ENCODE assay signal across 18 mouse cellular contexts in the genomic region with DNA sequence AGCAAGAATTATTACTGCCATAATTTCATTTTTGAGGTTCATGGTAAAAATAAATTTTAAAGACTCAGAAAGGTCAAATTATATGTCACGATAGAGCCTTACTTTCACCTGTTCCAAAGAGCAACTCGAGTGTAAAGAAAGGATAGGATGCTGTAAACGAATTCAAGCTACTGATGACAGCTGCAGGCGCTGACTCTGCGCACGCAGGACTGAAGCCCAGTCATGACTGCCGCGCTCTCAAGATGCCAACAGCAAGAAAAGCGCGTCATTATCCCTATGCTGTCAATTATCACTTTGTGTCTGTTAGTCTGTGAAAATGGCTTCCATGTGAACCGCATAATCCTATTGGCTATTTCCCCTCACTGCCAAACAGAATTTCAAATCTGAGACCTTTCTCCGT. TPM values are rescaled to one million over a fixed set of nuclear protein-coding genes. Genes with fewer than 3 reads are reported as not detected.
DNase-seq lines count a peak whose midpoint lies in the region; ATAC-seq and TF ChIP-seq lines count a peak whose summit lies in the region.
"Had no signal": no experiment of that assay in that cellular context is flagged by ENCODE, and none has a peak within 500 bp of the region (broad histone marks: within the 10 kb centered on the region; RNA-seq: fewer than 3 reads in every experiment).

No protein-coding gene starts in this region.

- H3K4me1 ChIP-seq in forebrain, embryonic 14.5 days (ENCODE audit: control insufficient read depth, insufficient read depth, low read length) = no peaks in the 10 kb centered on the region
- H3K4me1 ChIP-seq in forebrain, embryonic 15.5 days = no peaks in the 10 kb centered on the region
- peaks cover 4% of the 10 kb centered on the region; the same call in 1 of the 2 replicates for H3K4me1 ChIP-seq in kidney, adult 2 months (ENCODE audit: control insufficient read depth, insufficient read depth, low read length)
- H3K4me1 ChIP-seq in midbrain, embryonic 15.5 days = peaks cover 2% of the 10 kb centered on the region; the same call in 1 of the 2 replicates
- H3K4me1 ChIP-seq in midbrain, embryonic 13.5 days (replicated peaks) = no peaks in the 10 kb centered on the region
- H3K4me1 ChIP-seq in stomach, embryonic 15.5 days = no peaks in the 10 kb centered on the region; the same call in 1 of the 2 replicates

- 75% methylated on average over 12 of the region's 12 CpGs for WGBS in forebrain, embryonic 14.5 days
- WGBS in forebrain, embryonic 15.5 days = 75% methylated on average over 12 of the region's 12 CpGs
- 77% methylated on average over 12 of the region's 12 CpGs for WGBS in kidney, adult 2 months
- 70% methylated on average over 12 of the region's 12 CpGs for WGBS in midbrain, embryonic 15.5 days
- WGBS in midbrain, embryonic 13.5 days = 73% methylated on average over 12 of the region's 12 CpGs
- 62% methylated on average over 12 of the region's 12 CpGs for WGBS in stomach, embryonic 15.5 days

- no peak for TF ChIP-seq POLR2A in kidney, adult 2 months (IDR thresholded peaks at IDR 0.05; ENCODE audit: low read depth, low read length)

- no peak overlapping the region for H3K9ac ChIP-seq in forebrain, embryonic 14.5 days (ENCODE audit: low read length)
- no peak overlapping the region for H3K9ac ChIP-seq in forebrain, embryonic 15.5 days (replicated peaks)
- no peak overlapping the region for H3K9ac ChIP-seq in midbrain, embryonic 15.5 days
- no peak overlapping the region for H3K9ac ChIP-seq in midbrain, embryonic 13.5 days (replicated peaks)
- no peak overlapping the region for H3K9ac ChIP-seq in stomach, embryonic 15.5 days
- H3K9ac ChIP-seq: embryonic facial prominence, embryonic 12.5 days; forebrain, postnatal 0 days; limb, embryonic 15.5 days had no signal

- H3K36me3 ChIP-seq in forebrain, embryonic 14.5 days (ENCODE audit: control insufficient read depth, insufficient read depth, low read length) = no peaks in the 10 kb centered on the region
- no peaks in the 10 kb centered on the region for H3K36me3 ChIP-seq in forebrain, embryonic 15.5 days
- no peaks in the 10 kb centered on the region for H3K36me3 ChIP-seq in kidney, adult 2 months (ENCODE audit: control insufficient read depth, insufficient read depth, low read length)
- H3K36me3 ChIP-seq in midbrain, embryonic 15.5 days (replicated peaks) = no peaks in the 10 kb centered on the region
- H3K36me3 ChIP-seq in midbrain, embryonic 13.5 days = no peaks in the 10 kb centered on the region
- no peaks in the 10 kb centered on the region for H3K36me3 ChIP-seq in stomach, embryonic 15.5 days
- H3K36me3 ChIP-seq: embryonic facial prominence, embryonic 12.5 days; limb, embryonic 15.5 days had no signal

- peak; percentile 23 for DNase-seq in forebrain, embryonic 14.5 days (ENCODE audit: low spot score)
- no peak for DNase-seq in kidney, adult 2 months
- DNase-seq in kidney, postnatal 10 days = no peak
- no peak for DNase-seq in layer of hippocampus, adult 8-10 months (ENCODE audit: low spot score in 2 of 2)
- DNase-seq: adrenal gland, adult 2 months; cerebellum, postnatal 14 days; forebrain, postnatal 0 days; gastrocnemius, postnatal 25 days; thymus, postnatal 25 days had no signal

- no peak overlapping the region for H3K4me2 ChIP-seq in forebrain, embryonic 14.5 days (ENCODE audit: low read length)
- H3K4me2 ChIP-seq in forebrain, embryonic 15.5 days (replicated peaks) = no peak overlapping the region
- H3K4me2 ChIP-seq in midbrain, embryonic 15.5 days = no peak overlapping the region
- no peak overlapping the region for H3K4me2 ChIP-seq in midbrain, embryonic 13.5 days (replicated peaks)
- H3K4me2 ChIP-seq in stomach, embryonic 15.5 days = peak overlapping the region; percentile 42
- H3K4me2 ChIP-seq: embryonic facial prominence, embryonic 12.5 days; limb, embryonic 15.5 days had no signal

- no peaks in the 10 kb centered on the region for H3K27me3 ChIP-seq in forebrain, embryonic 14.5 days (replicated peaks; ENCODE audit: control insufficient read depth, insufficient read depth, low read length)
- no peaks in the 10 kb centered on the region for H3K27me3 ChIP-seq in forebrain, embryonic 15.5 days
- no peaks in the 10 kb centered on the region for H3K27me3 ChIP-seq in kidney, adult 2 months (replicated peaks; ENCODE audit: control insufficient read depth, insufficient read depth, low read length)
- no peaks in the 10 kb centered on the region for H3K27me3 ChIP-seq in midbrain, embryonic 15.5 days (replicated peaks)
- H3K27me3 ChIP-seq in midbrain, embryonic 13.5 days = 0 out of 2 replicates have a peak, but pooled peaks cover 3% of the 10 kb centered on the region
- H3K27me3 ChIP-seq in stomach, embryonic 15.5 days (replicated peaks) = no peaks in the 10 kb centered on the region
- H3K27me3 ChIP-seq: embryonic facial prominence, embryonic 12.5 days had no signal

- H3K27ac ChIP-seq in forebrain, embryonic 14.5 days (ENCODE audit: low read depth, low read length) = no peak overlapping the region
- no peak overlapping the region for H3K27ac ChIP-seq in forebrain, embryonic 15.5 days (replicated peaks)
- no peak overlapping the region for H3K27ac ChIP-seq in kidney, adult 2 months (ENCODE audit: insufficient read depth, low read depth, low read length)
- no peak overlapping the region for H3K27ac ChIP-seq in midbrain, embryonic 15.5 days
- no peak overlapping the region for H3K27ac ChIP-seq in midbrain, embryonic 13.5 days
- no peak overlapping the region for H3K27ac ChIP-seq in stomach, embryonic 15.5 days
- H3K27ac ChIP-seq: embryonic facial prominence, embryonic 12.5 days; limb, embryonic 15.5 days had no signal

- no peak overlapping the region for H3K4me3 ChIP-seq in forebrain, embryonic 14.5 days (ENCODE audit: low read depth, low read length)
- H3K4me3 ChIP-seq in forebrain, embryonic 15.5 days = no peak overlapping the region
- H3K4me3 ChIP-seq in kidney, adult 2 months (ENCODE audit: insufficient read depth, low read depth, low read length) = peak overlapping the region; percentile 44
- H3K4me3 ChIP-seq in midbrain, embryonic 15.5 days = no peak overlapping the region
- no peak overlapping the region for H3K4me3 ChIP-seq in midbrain, embryonic 13.5 days (replicated peaks)
- peak overlapping the region; percentile 17; the same call in 1 of the 2 replicates for H3K4me3 ChIP-seq in stomach, embryonic 15.5 days (replicated peaks)
- H3K4me3 ChIP-seq: embryonic facial prominence, embryonic 12.5 days; limb, embryonic 15.5 days had no signal

- no peaks in the 10 kb centered on the region for H3K9me3 ChIP-seq in forebrain, embryonic 14.5 days (replicated peaks; ENCODE audit: control insufficient read depth, low read length)
- H3K9me3 ChIP-seq in forebrain, embryonic 15.5 days = no peaks in the 10 kb centered on the region
- H3K9me3 ChIP-seq in midbrain, embryonic 15.5 days = no peaks in the 10 kb centered on the region
- no peaks in the 10 kb centered on the region for H3K9me3 ChIP-seq in midbrain, embryonic 13.5 days
- H3K9me3 ChIP-seq in stomach, embryonic 15.5 days = no peaks in the 10 kb centered on the region
- H3K9me3 ChIP-seq: embryonic facial prominence, embryonic 12.5 days; limb, embryonic 15.5 days had no signal

- no peak for TF ChIP-seq CTCF in kidney, adult 2 months (conservative IDR thresholded peaks at IDR 0.05; ENCODE audit: insufficient read depth, insufficient read length, low read depth, low read length)

- no peak for ATAC-seq in forebrain, embryonic 14.5 days
- ATAC-seq in forebrain, embryonic 15.5 days (replicated peaks) = no peak
- ATAC-seq in midbrain, embryonic 15.5 days (replicated peaks) = 0 out of 2 replicates have a peak, but pooled peaks have one; percentile 35
- ATAC-seq in midbrain, embryonic 13.5 days = no peak
- ATAC-seq in stomach, embryonic 15.5 days (ENCODE audit: insufficient read depth, low FRiP score, low read depth) = no peak
- ATAC-seq: forebrain, postnatal 0 days; hindbrain, embryonic 16.5 days had no signal

RNA-seq across cellular contexts. Expression of gene Pik3c2g, which starts 0.5 kb away (rescaled TPM):
- 0.10 TPM in 1 of 2 replicates, not detected in the other for polyA plus RNA-seq in forebrain, embryonic 14.5 days (2014; fragmentation: Nextera tagmentation; extraction: Ambion mirVana)
- 0.05 and 0.10 TPM in 2 replicates for polyA plus RNA-seq in forebrain, embryonic 15.5 days (2015; fragmentation: Nextera tagmentation; extraction: Ambion mirVana)
- polyA plus RNA-seq in kidney, adult 2 months (2012; rRNA removed) = 9.9 and 11.8 TPM in 2 replicates
- 0.28 and 0.34 TPM in 2 replicates for polyA plus RNA-seq in midbrain, embryonic 15.5 days (2015; fragmentation: Nextera tagmentation; extraction: Ambion mirVana)
- 0.17 and 0.24 TPM in 2 replicates for polyA plus RNA-seq in midbrain, embryonic 13.5 days (2015; fragmentation: Nextera tagmentation; extraction: Ambion mirVana)
- 2.6 and 3.5 TPM in 2 replicates for polyA plus RNA-seq in stomach, embryonic 15.5 days (2015; fragmentation: Nextera tagmentation; extraction: Ambion mirVana)
- total RNA-seq in layer of hippocampus, adult 8-10 months (2022) = under 1 TPM in 2 of 4 experiments, not detected in 2; 0.12 to 0.49 TPM
- total RNA-seq: forebrain, postnatal 0 days; gastrocnemius, postnatal 25 days; monocyte, adult 5-6 weeks; neutrophil, adult 5-6 weeks had no signal

Comparison
In these comparisons a context has a peak if more than half of its experiments do, and no peak if none do; other contexts are left out.
1. H3K4me3 ChIP-seq: peak in kidney, adult 2 months (single experiment) and stomach, embryonic 15.5 days (single experiment); none in forebrain, embryonic 14.5 days (single experiment), forebrain, embryonic 15.5 days (single experiment), midbrain, embryonic 15.5 days (single experiment) and midbrain, embryonic 13.5 days (single experiment).